Mouse (Mus musculus): ENCODE results near the gene F2. TPM values are rescaled to one million over a fixed set of nuclear protein-coding genes. Genes with fewer than 3 reads are reported as not detected.

The F2 gene
- polyA plus RNA-seq, 1 experiment from 2014 or later, result 8.7 TPM

DNA sequence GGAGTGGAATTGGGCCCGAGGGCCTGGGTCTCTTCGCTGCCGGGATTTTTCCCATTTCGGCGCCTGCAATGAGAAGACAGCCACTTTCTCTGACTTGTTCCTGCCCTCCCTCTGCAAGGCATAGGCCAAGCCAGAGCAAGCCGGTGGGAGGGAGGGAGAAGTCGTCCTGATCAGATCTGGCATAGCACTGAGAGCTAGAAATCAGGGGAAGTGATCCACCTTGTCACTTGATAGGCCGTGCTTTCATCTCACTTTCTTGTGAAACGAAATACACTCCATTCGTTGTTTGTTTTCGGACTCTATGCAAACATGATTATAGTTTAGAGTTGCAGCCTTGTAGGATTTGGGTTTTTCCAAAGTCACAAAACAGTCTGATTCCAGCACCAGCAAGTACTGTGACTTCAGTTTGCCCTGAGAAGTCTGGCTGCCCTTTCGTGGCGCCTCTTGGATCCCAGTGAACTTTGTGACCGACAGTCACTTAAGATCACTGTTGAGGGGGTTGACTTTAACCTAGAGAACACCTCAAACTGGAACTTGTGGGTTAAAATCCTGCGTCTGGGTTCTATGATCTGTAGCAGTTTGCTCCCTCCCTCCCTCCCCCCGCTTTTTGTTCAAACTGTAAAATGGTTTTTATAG lies 14.3 kb upstream of the F2 start:
- peak overlapping the region; percentile 90 for H3K27ac ChIP-seq (ENCODE audit: low read length)
- no peaks in the 10 kb centered on the region for H3K27me3 ChIP-seq (replicated peaks; ENCODE audit: control insufficient read depth, insufficient read depth, low read length)
- H3K4me1 ChIP-seq (ENCODE audit: control insufficient read depth, insufficient read depth, low read length), result peaks cover 29% of the 10 kb centered on the region
- no peaks in the 10 kb centered on the region for H3K9me3 ChIP-seq (ENCODE audit: control insufficient read depth, low read length)
- peak overlapping the region; percentile 74 for H3K4me2 ChIP-seq (ENCODE audit: low read depth, low read length)
- WGBS, result 8% methylated on average over 16 of the region's 16 CpGs
- ATAC-seq, result peak; percentile 59
- peak overlapping the region; percentile 85 for H3K9ac ChIP-seq (ENCODE audit: low read depth, low read length)
- peaks cover 31% of the 10 kb centered on the region for H3K36me3 ChIP-seq (ENCODE audit: control insufficient read depth, insufficient read depth, low read length)
- H3K4me3 ChIP-seq (ENCODE audit: low read length), result peak overlapping the region; percentile 86

GRCm38 (mm10) chr2:91649553-91650359 lies 13.5 kb upstream of the F2 start, which contains the start of the genes Zfp408 and Arhgap1:
Gene Zfp408, minus strand, starts transcription at chr2:91649791.
Gene Arhgap1, plus strand, starts transcription at chr2:91649860.
- peak; percentile 93 for ATAC-seq
- Histone ChIP-seq H3K4me1 (ENCODE audit: control insufficient read depth, insufficient read depth, low read length) (peaks cover 23% of the 10 kb centered on the region), H3K9ac (ENCODE audit: low read depth, low read length) (peak within 1 kb of the TSS; percentile 88), H3K4me3 (ENCODE audit: low read length) (peak within 1 kb of the TSS; percentile 86), H3K9me3 (ENCODE audit: control insufficient read depth, low read length) (no peaks in the 10 kb centered on the region), H3K27me3 (replicated peaks; ENCODE audit: control insufficient read depth, insufficient read depth, low read length) (no peaks in the 10 kb centered on the region), H3K4me2 (ENCODE audit: low read depth, low read length) (peak within 1 kb of the TSS; percentile 85), H3K36me3 (ENCODE audit: control insufficient read depth, insufficient read depth, low read length) (peaks cover 31% of the 10 kb centered on the region), H3K27ac (ENCODE audit: low read length) (peak within 1 kb of the TSS; percentile 90)
- under 1% methylated on average over 44 of the region's 44 CpGs for WGBS

- peak; percentile 1 for ATAC-seq
- H3K9ac ChIP-seq (ENCODE audit: low read depth, low read length), result peak overlapping the region; percentile 88
- H3K9me3 ChIP-seq (ENCODE audit: control insufficient read depth, low read length), result no peaks in the 10 kb centered on the region
- peaks cover 26% of the 10 kb centered on the region for H3K36me3 ChIP-seq (ENCODE audit: control insufficient read depth, insufficient read depth, low read length)
- H3K27me3 ChIP-seq (replicated peaks; ENCODE audit: control insufficient read depth, insufficient read depth, low read length), result no peaks in the 10 kb centered on the region
- 2% methylated on average over 15 of the region's 15 CpGs for WGBS
- peaks cover 18% of the 10 kb centered on the region for H3K4me1 ChIP-seq (ENCODE audit: control insufficient read depth, insufficient read depth, low read length)
- H3K4me3 ChIP-seq (ENCODE audit: low read length), result peak overlapping the region; percentile 86
- H3K27ac ChIP-seq (ENCODE audit: low read length), result peak overlapping the region; percentile 81
- peak overlapping the region; percentile 85 for H3K4me2 ChIP-seq (ENCODE audit: low read depth, low read length)
Measured at GRCm38 (mm10) chr2:91649152-91649551, 12.9 kb upstream of the F2 start.

- Histone ChIP-seq H3K9me3 (ENCODE audit: control insufficient read depth, low read length) (no peaks in the 10 kb centered on the region), H3K4me2 (ENCODE audit: low read depth, low read length) (no peak overlapping the region), H3K36me3 (ENCODE audit: control insufficient read depth, insufficient read depth, low read length) (peaks cover 26% of the 10 kb centered on the region), H3K27ac (ENCODE audit: low read length) (no peak overlapping the region), H3K9ac (ENCODE audit: low read depth, low read length) (no peak overlapping the region), H3K4me3 (ENCODE audit: low read length) (no peak overlapping the region), H3K27me3 (replicated peaks; ENCODE audit: control insufficient read depth, insufficient read depth, low read length) (no peaks in the 10 kb centered on the region), H3K4me1 (ENCODE audit: control insufficient read depth, insufficient read depth, low read length) (peaks cover 11% of the 10 kb centered on the region)
- no peak for ATAC-seq
- WGBS, result 24% methylated on average over 1 of the region's 1 CpGs
Measured at GRCm38 (mm10) chr2:91646733-91647132, 10.5 kb upstream of the F2 start.

DNA sequence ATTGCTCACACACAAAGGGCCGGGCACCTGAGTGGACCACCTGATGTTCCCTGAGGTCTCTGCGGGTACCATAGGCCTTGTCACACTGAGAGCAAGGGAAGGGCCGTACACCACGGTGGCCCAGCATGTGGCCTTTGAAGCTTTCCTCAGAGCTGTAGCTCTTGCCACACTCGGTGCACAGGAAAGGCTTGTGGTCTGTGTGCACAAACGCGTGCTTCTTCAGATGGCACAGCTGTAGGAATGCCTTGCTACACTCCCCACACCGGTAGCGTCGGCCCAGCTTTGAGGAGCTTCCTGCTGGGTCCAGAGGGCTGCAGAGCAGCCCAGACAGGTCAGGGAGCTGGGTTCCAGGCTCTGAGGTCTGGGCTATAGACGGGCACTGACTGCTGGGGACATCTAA lies 9.6 kb upstream of the F2 start:
- Histone ChIP-seq H3K27ac (ENCODE audit: low read length) (no peak overlapping the region), H3K27me3 (replicated peaks; ENCODE audit: control insufficient read depth, insufficient read depth, low read length) (no peaks in the 10 kb centered on the region), H3K9me3 (ENCODE audit: control insufficient read depth, low read length) (no peaks in the 10 kb centered on the region), H3K4me1 (ENCODE audit: control insufficient read depth, insufficient read depth, low read length) (peaks cover 6% of the 10 kb centered on the region; the same call in 1 of the 2 replicates), H3K4me2 (ENCODE audit: low read depth, low read length) (no peak overlapping the region), H3K4me3 (ENCODE audit: low read length) (no peak overlapping the region), H3K9ac (ENCODE audit: low read depth, low read length) (no peak overlapping the region), H3K36me3 (ENCODE audit: control insufficient read depth, insufficient read depth, low read length) (peaks cover 26% of the 10 kb centered on the region)
- ATAC-seq, result no peak
- WGBS, result 95% methylated on average over 11 of the region's 11 CpGs

DNA sequence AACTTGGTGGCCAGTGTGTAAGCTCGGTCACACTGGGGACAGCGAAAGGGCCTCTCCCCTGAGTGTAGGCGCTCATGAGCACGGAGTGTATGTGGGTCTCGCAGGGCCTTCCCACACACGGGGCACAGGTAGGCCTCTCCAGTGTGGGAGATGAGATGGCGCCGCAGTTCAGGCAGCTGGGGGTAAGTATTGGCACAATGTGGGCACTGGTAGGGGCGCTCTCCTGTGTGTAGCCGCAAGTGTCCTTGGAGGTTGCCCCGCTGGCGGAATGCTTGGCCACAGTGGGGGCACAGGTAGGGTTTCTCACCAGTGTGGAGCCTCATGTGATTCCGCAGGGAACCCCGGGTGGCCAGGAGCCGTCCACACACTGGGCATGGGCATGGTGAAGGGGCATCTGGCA lies 9.1 kb upstream of the F2 start:
- ATAC-seq, result no peak
- peaks cover 26% of the 10 kb centered on the region for H3K36me3 ChIP-seq (ENCODE audit: control insufficient read depth, insufficient read depth, low read length)
- no peak overlapping the region for H3K27ac ChIP-seq (ENCODE audit: low read length)
- no peak overlapping the region for H3K4me2 ChIP-seq (ENCODE audit: low read depth, low read length)
- WGBS, result 97% methylated on average over 15 of the region's 15 CpGs
- peaks cover 6% of the 10 kb centered on the region; the same call in 1 of the 2 replicates for H3K4me1 ChIP-seq (ENCODE audit: control insufficient read depth, insufficient read depth, low read length)
- no peaks in the 10 kb centered on the region for H3K27me3 ChIP-seq (replicated peaks; ENCODE audit: control insufficient read depth, insufficient read depth, low read length)
- H3K9ac ChIP-seq (ENCODE audit: low read depth, low read length), result no peak overlapping the region
- H3K9me3 ChIP-seq (ENCODE audit: control insufficient read depth, low read length), result no peaks in the 10 kb centered on the region
- H3K4me3 ChIP-seq (ENCODE audit: low read length), result no peak overlapping the region

DNA sequence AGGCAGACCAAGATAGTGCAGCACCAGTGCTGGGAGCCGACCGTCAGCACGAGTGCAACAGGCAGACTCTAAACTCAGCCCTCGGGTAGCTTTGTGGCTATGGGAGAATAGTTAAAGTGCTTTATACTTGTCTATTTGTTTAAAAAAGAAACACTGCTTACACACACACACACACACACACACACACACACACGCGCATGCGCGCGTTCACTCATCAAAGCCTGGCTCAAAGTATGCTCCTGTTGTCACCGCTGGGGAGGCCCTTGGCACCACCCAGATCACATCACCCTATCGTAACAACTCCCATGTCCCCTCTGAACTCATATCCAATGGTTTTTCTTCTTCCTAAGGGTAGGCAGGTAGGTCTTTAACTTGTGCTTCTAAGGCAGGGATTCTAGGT lies 7.8 kb upstream of the F2 start:
- Histone ChIP-seq H3K36me3 (ENCODE audit: control insufficient read depth, insufficient read depth, low read length) (peaks cover 26% of the 10 kb centered on the region), H3K4me3 (ENCODE audit: low read length) (no peak overlapping the region)
- WGBS, result 90% methylated on average over 11 of the region's 11 CpGs

DNA sequence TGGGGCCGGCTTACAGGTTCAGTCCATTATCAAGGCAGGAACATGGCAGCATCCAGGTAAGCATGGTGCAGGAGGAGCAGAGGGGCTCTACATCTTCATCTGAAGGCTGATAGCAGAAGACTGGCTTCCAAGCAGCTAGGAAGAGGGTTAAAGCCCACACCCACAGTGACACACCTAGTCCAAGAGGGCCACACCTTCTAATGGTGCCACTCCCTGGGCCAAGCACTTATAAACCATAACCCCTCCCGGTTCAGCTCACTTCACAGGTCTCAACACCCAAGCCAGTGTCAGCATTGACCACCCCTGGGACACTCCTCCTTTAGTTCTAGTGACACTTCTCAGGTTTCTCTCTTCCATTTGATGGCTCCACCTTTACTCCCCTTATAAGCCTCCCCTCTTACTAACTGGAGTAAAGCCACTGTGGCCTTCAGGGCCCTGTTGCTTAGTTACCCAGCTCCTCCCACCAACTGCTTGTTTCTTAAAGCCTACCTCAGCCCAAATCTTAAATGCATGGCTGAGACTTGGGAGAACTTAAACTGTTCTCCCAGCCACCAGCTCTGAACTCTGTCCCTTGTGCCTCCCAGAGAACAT lies 6.7 kb upstream of the F2 start:
- Histone ChIP-seq H3K4me2 (ENCODE audit: low read depth, low read length) (no peak overlapping the region), H3K9me3 (ENCODE audit: control insufficient read depth, low read length) (no peaks in the 10 kb centered on the region), H3K9ac (ENCODE audit: low read depth, low read length) (no peak overlapping the region), H3K36me3 (ENCODE audit: control insufficient read depth, insufficient read depth, low read length) (peaks cover 26% of the 10 kb centered on the region), H3K27me3 (replicated peaks; ENCODE audit: control insufficient read depth, insufficient read depth, low read length) (no peaks in the 10 kb centered on the region), H3K4me1 (ENCODE audit: control insufficient read depth, insufficient read depth, low read length) (no peaks in the 10 kb centered on the region), H3K4me3 (ENCODE audit: low read length) (no peak overlapping the region), H3K27ac (ENCODE audit: low read length) (0 out of 2 replicates have a peak overlapping the region, but pooled peaks have one; percentile 15)
- peak; percentile 69 for ATAC-seq
- WGBS, result 76% methylated on average over 2 of the region's 2 CpGs

More for the DNA sequence above, 7.8 kb upstream of the F2 start:
- ATAC-seq, result no peak
- H3K9me3 ChIP-seq (ENCODE audit: control insufficient read depth, low read length), result no peaks in the 10 kb centered on the region
- H3K27ac ChIP-seq (ENCODE audit: low read length), result no peak overlapping the region
- H3K9ac ChIP-seq (ENCODE audit: low read depth, low read length), result no peak overlapping the region
- H3K27me3 ChIP-seq (replicated peaks; ENCODE audit: control insufficient read depth, insufficient read depth, low read length), result no peaks in the 10 kb centered on the region
- peaks cover 6% of the 10 kb centered on the region; the same call in 1 of the 2 replicates for H3K4me1 ChIP-seq (ENCODE audit: control insufficient read depth, insufficient read depth, low read length)
- no peak overlapping the region for H3K4me2 ChIP-seq (ENCODE audit: low read depth, low read length)

GRCm38 (mm10) chr2:91638931-91639330 lies 2.7 kb upstream of the F2 start:
- no peak for ATAC-seq
- Histone ChIP-seq H3K9ac (ENCODE audit: low read depth, low read length) (no peak overlapping the region), H3K36me3 (ENCODE audit: control insufficient read depth, insufficient read depth, low read length) (no peaks in the 10 kb centered on the region), H3K4me2 (ENCODE audit: low read depth, low read length) (no peak overlapping the region), H3K27ac (ENCODE audit: low read length) (no peak overlapping the region), H3K4me1 (ENCODE audit: control insufficient read depth, insufficient read depth, low read length) (0 out of 2 replicates have a peak, but pooled peaks cover 3% of the 10 kb centered on the region), H3K27me3 (replicated peaks; ENCODE audit: control insufficient read depth, insufficient read depth, low read length) (no peaks in the 10 kb centered on the region), H3K9me3 (ENCODE audit: control insufficient read depth, low read length) (no peaks in the 10 kb centered on the region), H3K4me3 (ENCODE audit: low read length) (no peak overlapping the region)
- WGBS, result 65% methylated on average over 6 of the region's 6 CpGs

All from intestine, embryonic 16.5 days (tissue).